Mouse (Mus musculus): ENCODE measurements at regions not wholly inside any gene's neighbourhood (a gene's known extent, or its start where the extent isn't known, plus 50 kb on each side); places are given as distances from the start of the nearest gene placed in this dataset.

- DNase-seq, result no peak
Observed at GRCm38 (mm10) chr2:74093494-74093893, 182.4 kb upstream of the Atp5g3 start.

- DNase-seq, result no peak
Observed at GRCm38 (mm10) chr2:74087375-74087774, 176.2 kb upstream of the Atp5g3 start.

DNA sequence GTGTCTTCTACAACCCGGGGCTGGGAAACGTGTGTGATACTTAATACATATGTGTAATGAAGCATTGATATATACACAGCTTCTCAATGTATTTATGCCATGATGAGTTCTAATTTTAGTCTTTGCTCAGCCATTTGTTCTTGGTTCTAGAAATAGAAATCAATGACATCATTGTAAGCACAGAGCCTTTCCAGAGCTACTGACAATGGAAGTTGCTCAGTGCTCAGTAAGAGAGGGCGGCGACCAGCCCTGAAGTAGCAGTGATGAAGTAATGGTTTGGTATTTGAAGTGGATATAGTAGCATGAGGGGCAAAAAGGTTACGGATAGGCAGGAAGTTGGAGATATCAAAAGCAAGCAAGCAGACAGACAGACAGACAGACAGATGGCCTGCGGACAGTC, 173.8 kb upstream of the Atp5g3 start:
- no peak for DNase-seq

- DNase-seq, result no peak
Observed at GRCm38 (mm10) chr2:74076774-74077173, 165.6 kb upstream of the Atp5g3 start.

DNA sequence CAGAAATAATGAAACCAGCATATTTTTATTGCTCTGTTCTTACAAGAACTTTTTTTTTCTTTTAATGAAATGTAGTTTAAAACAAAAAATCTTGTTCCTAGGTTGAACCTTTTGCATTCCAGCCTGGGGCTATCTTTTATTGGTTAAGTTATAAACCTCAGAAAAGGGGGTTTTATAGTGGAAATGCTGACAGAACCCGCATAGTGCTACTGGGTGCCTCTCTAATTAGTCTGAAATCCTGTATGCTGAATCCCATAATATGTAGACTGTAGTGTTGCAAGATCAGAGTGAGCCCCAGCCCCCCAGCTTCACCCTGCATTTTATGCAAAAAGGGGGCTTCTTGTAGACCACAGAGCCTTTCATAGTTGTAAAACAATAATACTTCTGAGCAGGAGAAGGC, 164.4 kb upstream of the Atp5g3 start:
- DNase-seq, result no peak

GRCm38 (mm10) chr2:74073396-74073795, 162.3 kb upstream of the Atp5g3 start:
- no peak for DNase-seq

DNA sequence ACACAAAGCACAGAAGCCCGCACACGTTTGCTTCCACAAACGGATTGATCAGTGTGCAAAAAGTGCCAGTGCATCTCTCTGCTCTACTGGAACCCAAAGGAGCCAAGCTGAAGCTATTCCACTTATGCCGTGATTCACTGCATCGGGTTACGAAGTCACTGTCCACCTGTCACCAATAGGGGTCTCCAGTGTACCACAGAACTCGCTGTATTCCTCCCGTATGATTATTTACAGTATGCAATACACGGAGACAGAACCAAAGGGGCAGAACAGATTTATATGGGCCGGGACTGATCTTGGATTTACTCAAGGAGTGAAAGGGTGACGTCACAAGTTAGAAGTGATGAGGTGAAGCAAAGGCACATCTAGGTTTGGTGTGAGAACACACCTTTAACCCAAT, 155.5 kb upstream of the Atp5g3 start:
- peak; percentile 82 for DNase-seq

- DNase-seq, result no peak
Observed at GRCm38 (mm10) chr2:74064369-74064768, 153.2 kb upstream of the Atp5g3 start.

DNA sequence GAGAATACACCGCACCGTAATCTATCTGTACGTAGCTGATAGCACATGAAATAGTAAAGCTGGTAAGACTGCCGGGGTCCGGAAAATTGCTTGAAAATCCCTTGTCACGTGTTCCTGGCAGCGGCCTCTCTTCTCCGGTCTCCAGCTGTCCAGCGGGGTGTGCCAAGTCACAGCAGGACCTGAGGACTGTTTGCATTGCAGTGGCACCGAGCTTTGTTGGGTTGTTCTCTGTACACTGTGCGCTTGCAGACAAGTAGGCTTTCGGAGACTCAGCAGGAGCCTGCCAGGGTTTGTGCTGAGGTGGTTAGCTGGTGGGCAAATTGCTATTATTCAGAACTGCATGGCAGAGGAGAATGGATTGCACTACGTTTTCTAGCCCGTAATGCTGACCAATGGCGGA, 152.7 kb upstream of the Atp5g3 start:
- DNase-seq, result peak; percentile 79

GRCm38 (mm10) chr2:74063302-74063701, 152.2 kb upstream of the Atp5g3 start:
- DNase-seq, result no peak

DNA sequence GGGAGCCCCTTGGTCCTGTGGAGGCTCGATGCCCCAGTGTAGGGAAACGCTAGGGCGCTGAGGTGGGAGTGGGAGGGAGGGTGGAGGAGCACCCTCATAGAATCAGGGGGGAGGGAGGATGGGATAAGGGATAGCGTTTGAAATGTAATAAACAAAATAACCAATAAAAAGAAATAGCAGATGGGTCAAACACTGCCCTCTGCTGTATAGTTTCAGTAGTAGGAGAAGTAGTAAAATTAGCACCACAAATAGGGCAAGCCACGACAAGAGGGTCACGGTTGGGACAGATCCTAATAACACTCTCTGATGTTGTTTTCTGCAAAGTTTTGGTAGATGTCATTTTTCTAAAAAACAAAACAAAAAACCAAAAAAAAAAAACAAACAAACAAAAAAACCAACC, 131.3 kb upstream of the Atp5g3 start:
- DNase-seq, result no peak

- DNase-seq, result no peak
Observed at GRCm38 (mm10) chr2:74039580-74039979, 128.5 kb upstream of the Atp5g3 start.

DNA sequence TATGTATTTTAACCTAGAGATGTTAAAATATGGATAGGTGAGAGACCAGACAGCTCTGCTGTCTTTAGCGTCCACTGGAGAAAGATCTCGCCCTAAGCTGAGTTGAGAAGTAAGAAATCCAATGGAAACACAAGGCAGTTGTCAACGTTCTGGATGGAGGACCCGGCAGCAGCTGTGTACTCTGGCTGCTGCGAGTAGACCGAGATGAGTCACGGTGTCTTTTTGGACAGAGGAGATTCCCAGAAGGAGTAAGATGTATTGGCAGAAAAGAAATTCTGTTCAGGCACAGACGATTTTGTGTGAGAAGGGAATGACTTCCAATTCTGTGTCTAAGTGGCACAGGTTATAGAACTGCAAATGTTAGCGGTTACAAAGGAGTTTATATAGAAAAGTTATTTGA, 124.9 kb upstream of the Atp5g3 start:
- no peak for DNase-seq

DNA sequence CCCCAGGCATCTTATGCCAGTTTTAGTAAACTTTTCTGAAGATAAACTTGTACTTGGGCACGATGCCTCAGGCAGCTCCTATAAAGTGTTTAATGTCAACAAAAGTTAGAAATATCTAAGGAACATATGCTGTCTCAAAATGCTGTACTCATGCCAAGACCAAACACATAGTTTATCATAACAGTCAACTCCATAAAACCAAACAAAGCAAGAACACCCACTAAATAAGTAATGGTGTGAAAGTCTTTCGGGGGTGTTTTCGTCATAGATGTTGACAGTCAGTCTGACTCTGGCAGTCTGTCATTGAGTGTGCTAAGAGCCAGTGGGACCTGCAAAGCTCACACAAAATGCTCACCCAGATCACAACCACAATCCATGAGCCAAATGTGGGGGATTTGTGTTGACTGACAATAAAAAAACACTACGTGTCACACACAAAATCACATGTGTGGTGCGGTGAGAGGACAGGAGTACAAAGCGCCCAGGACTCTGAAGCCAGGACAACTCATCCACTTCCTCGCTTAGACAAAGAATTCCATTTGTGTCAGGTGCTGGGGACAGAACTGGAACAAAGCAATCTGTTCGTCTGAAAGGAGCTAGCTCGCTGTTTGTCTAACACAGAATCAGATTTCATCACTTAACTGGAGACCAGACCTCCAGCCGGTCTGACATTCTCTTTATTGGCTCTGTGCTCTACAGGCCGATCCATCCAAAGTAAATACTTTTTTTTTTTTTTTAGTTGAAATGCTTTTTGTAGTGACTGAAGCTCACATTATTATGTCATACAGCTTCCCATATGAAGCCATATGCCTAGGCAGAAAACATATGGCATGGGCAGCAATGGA, 121.3 kb upstream of the Atp5g3 start:
- DNase-seq, result no peak

DNA sequence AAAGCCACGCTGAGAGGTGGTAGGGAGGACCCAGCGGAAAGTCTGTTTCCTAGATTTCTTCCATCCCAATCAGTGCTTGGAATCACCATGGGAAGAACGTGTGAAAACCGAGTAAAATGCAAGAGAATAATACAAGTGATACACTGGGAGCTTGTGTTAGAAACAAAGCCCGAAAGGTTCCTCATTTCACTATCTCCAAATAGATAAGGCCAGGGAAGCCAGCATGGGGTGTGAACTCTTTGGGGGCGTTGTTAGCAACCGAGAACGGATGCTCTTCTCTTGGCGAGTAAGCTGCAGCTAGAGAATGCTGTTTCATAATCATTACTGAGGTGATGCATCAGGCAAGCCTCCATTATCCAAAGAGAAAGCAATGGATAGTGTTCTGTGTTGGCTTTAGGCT, 118.8 kb upstream of the Atp5g3 start:
- DNase-seq, result no peak

GRCm38 (mm10) chr2:74027404-74028104, 116.4 kb upstream of the Atp5g3 start:
- peak; percentile 10 for DNase-seq

DNA sequence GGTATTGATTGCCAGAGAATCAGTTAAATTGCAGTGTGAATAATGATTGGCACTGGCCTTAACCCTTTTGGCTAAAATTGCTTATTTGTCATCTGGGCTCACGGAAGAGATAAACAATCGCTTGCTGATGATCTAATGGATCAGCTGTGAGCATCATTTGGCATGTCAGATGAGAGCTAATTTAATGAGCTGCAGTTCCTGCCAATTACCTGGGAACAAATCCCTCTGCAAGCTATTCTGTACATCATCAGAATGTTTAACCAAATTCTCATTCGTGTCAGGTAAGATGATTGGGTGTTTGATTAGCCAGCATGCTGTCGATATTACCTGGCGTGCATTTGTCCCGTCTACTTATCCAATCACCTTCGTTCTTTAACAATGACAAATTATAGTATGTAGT, 104.0 kb upstream of the Atp5g3 start:
- DNase-seq, result no peak

GRCm38 (mm10) chr2:74014201-74014600, 103.1 kb upstream of the Atp5g3 start:
- DNase-seq, result no peak

GRCm38 (mm10) chr2:73998531-73998930, 87.4 kb upstream of the Atp5g3 start:
- peak; percentile 84 for DNase-seq

GRCm38 (mm10) chr2:73996986-73997385, 85.9 kb upstream of the Atp5g3 start:
- no peak for DNase-seq

- no peak for DNase-seq
Observed at GRCm38 (mm10) chr2:73991818-73992217, 80.7 kb upstream of the Atp5g3 start.

- DNase-seq, result peak; percentile 72
Observed at GRCm38 (mm10) chr2:73987441-73988105, 76.4 kb upstream of the Atp5g3 start.

GRCm38 (mm10) chr2:73985911-73986250, 74.8 kb upstream of the Atp5g3 start:
- DNase-seq, result peak; percentile 83

All from cerebellum, adult 9-10 months (tissue).